Mouse (Mus musculus) kidney, adult 2 months (tissue): ENCODE measurements at regions not wholly inside any gene's neighbourhood (a gene's known extent, or its start where the extent isn't known, plus 50 kb on each side); places are given as distances from the start of the nearest gene placed in this dataset.

Source experiments
- CTCF ChIP-seq: fragments of 200-500 bp; conservative IDR thresholded peaks from 2 replicates; pipeline ENCODE4 v1.5.1; 2011; ENCODE audit warnings: low read depth, mild to moderate bottlenecking, control low read depth, low read length, moderate library complexity, mixed read lengths; ENCODE audit not compliant: insufficient read depth, insufficient read length
- POLR2A ChIP-seq: fragments of 200-500 bp; IDR thresholded peaks from one replicate; pipeline ENCODE4 v1.6.1; 2011; ENCODE audit warnings: low read depth, low read length, control low read depth

DNA sequence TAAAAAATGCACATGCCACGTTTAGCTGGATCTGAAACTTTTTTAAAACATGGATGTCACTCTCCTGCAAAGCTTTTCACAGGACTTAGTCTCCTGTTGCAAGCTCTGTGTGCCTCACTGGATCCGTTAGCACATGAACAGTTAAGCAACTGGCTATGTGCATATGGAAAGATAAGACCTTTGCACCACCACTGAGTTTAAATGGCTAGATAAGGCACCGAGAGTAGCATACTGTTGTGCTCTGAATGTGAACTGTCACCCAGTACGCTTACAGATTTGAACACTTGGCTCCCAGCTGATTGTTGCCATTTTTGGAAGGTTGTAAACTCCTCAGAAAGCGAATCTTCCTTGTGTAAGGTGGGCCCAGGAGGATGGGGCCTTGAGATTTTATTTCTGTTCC, 151.4 kb upstream of the Cadm1 start:
- TF ChIP-seq CTCF = no peak
- no peak for TF ChIP-seq POLR2A
